Mouse (Mus musculus): Measurements from ENCODE around the gene Kat14.

Kat14 gene

GRCm38 (mm10) chr2:144450378-144450777 is 81.6 kb downstream of the Kat14 start:
- in situ Hi-C loops (cut with MboI, MseI): no loop called here

- in situ Hi-C loops (cut with MboI, MseI): no loop called here
Measured at GRCm38 (mm10) chr2:144452364-144453008, 83.7 kb downstream of the Kat14 start.

Measured in T-helper 17 cell (primary cell).